Mouse (Mus musculus) adrenal gland, adult (tissue): ENCODE results near the gene Trim40.

ENCODE experiments used
- DNase-seq, 2 experiments: peaks; one replicate each; pipeline ENCODE4 v3.0.0; 2022 to 2023; ENCODE audit warnings: low spot score in 1 of 2; ENCODE audit not compliant: inconsistent age in 2 of 2

The Trim40 gene

GRCm38 (mm10) chr17:36890073-36890903 lies at the start of gene Trim40:
Trim40 (minus strand) TSS chr17:36890123.
- DNase-seq = no peak

- peak in 1 of 2 experiments; percentile 89 for DNase-seq
Measured at GRCm38 (mm10) chr17:36938056-36938455, 48.1 kb upstream of the Trim40 start.

- peak; percentile 63 to 86 for DNase-seq
Measured at GRCm38 (mm10) chr17:36931806-36932205, 41.9 kb upstream of the Trim40 start.

GRCm38 (mm10) chr17:36931130-36931529 lies 41.2 kb upstream of the Trim40 start:
- DNase-seq = no peak

- peak in 1 of 2 experiments; percentile 33 for DNase-seq
Measured at GRCm38 (mm10) chr17:36930233-36930632, 40.3 kb upstream of the Trim40 start.

- no peak for DNase-seq
Measured at GRCm38 (mm10) chr17:36929236-36929932, 39.5 kb upstream of the Trim40 start.

- DNase-seq = peak; percentile 73 to 80
Measured at GRCm38 (mm10) chr17:36927496-36928120, 37.7 kb upstream of the Trim40 start.

GRCm38 (mm10) chr17:36923491-36923890 lies 33.6 kb upstream of the Trim40 start:
- no peak for DNase-seq

GRCm38 (mm10) chr17:36922715-36923114 lies 32.8 kb upstream of the Trim40 start:
- DNase-seq = no peak

GRCm38 (mm10) chr17:36920239-36920638 lies 30.3 kb upstream of the Trim40 start:
- peak; percentile 89 to 93 for DNase-seq

- DNase-seq = peak; percentile 48 to 87
Measured at GRCm38 (mm10) chr17:36915076-36915475, 25.2 kb upstream of the Trim40 start.

GRCm38 (mm10) chr17:36914108-36914507 lies 24.2 kb upstream of the Trim40 start:
- peak; percentile 63 to 89 for DNase-seq

GRCm38 (mm10) chr17:36912031-36912430 lies 22.1 kb upstream of the Trim40 start:
- no peak for DNase-seq

- DNase-seq = no peak
Measured at GRCm38 (mm10) chr17:36909802-36910201, 19.9 kb upstream of the Trim40 start.

GRCm38 (mm10) chr17:36908235-36908634 lies 18.3 kb upstream of the Trim40 start:
- no peak for DNase-seq

- DNase-seq = peak; percentile 22 to 54
Measured at GRCm38 (mm10) chr17:36903651-36904050, 13.7 kb upstream of the Trim40 start.

- no peak for DNase-seq
Measured at GRCm38 (mm10) chr17:36900691-36901090, 10.8 kb upstream of the Trim40 start.

- DNase-seq = no peak
Measured at GRCm38 (mm10) chr17:36900001-36900400, 10.1 kb upstream of the Trim40 start.

GRCm38 (mm10) chr17:36899376-36899775 lies 9.5 kb upstream of the Trim40 start:
- DNase-seq = no peak

- no peak for DNase-seq
Measured at GRCm38 (mm10) chr17:36897552-36898205, 7.8 kb upstream of the Trim40 start, which contains the start of gene Trim31. Trim31 (plus strand) TSS chr17:36898118.

- no peak for DNase-seq
Measured at GRCm38 (mm10) chr17:36897065-36897464, 7.1 kb upstream of the Trim40 start.
